8 mouse cellular contexts compared by ENCODE assay signal in genomic region chr4:55749949-55750600, GRCm38 (mm10).
A peak's percentile ranks its signal among the peaks of the same experiment; 100 is the strongest.
DNase-seq lines count a peak whose midpoint lies in the region; ATAC-seq and TF ChIP-seq lines count a peak whose summit lies in the region.
"Had no signal": no experiment of that assay in that cellular context is flagged by ENCODE, and none has a peak within 500 bp of the region (broad histone marks: within the 10 kb centered on the region; RNA-seq: fewer than 3 reads in every experiment).

No protein-coding gene starts in this region.

- H3K36me3 ChIP-seq in midbrain, embryonic 10.5 days, result no peaks in the 10 kb centered on the region
- no peaks in the 10 kb centered on the region for H3K36me3 ChIP-seq in midbrain, embryonic 15.5 days (replicated peaks)
- H3K36me3 ChIP-seq in heart, postnatal 0 days (replicated peaks; ENCODE audit: control insufficient read depth, insufficient read depth, low read length), result no peaks in the 10 kb centered on the region
- H3K36me3 ChIP-seq in kidney, postnatal 0 days (ENCODE audit: insufficient read depth, low read length), result no peaks in the 10 kb centered on the region
- H3K36me3 ChIP-seq: embryonic facial prominence, embryonic 15.5 days had no signal

- no peaks in the 10 kb centered on the region for H3K9me3 ChIP-seq in midbrain, embryonic 10.5 days (replicated peaks)
- no peaks in the 10 kb centered on the region for H3K9me3 ChIP-seq in midbrain, embryonic 15.5 days
- H3K9me3 ChIP-seq in heart, postnatal 0 days (replicated peaks; ENCODE audit: control insufficient read depth, low read length), result no peaks in the 10 kb centered on the region
- no peaks in the 10 kb centered on the region for H3K9me3 ChIP-seq in kidney, postnatal 0 days (replicated peaks; ENCODE audit: low read length)
- H3K9me3 ChIP-seq: embryonic facial prominence, embryonic 15.5 days had no signal

- H3K27me3 ChIP-seq in midbrain, embryonic 10.5 days (ENCODE audit: low read depth, poor library complexity, severe bottlenecking), result no peaks in the 10 kb centered on the region
- no peaks in the 10 kb centered on the region for H3K27me3 ChIP-seq in midbrain, embryonic 15.5 days (replicated peaks)
- H3K27me3 ChIP-seq in heart, postnatal 0 days (ENCODE audit: control insufficient read depth, insufficient read depth, low read length), result no peaks in the 10 kb centered on the region
- no peaks in the 10 kb centered on the region for H3K27me3 ChIP-seq in kidney, postnatal 0 days (ENCODE audit: insufficient read depth, low read length)
- H3K27me3 ChIP-seq: embryonic facial prominence, embryonic 15.5 days had no signal

- no peak for TF ChIP-seq CTCF in heart, postnatal 0 days (IDR thresholded peaks at IDR 0.05; ENCODE audit: low read depth)
- no peak for TF ChIP-seq CTCF in kidney, postnatal 0 days (IDR thresholded peaks at IDR 0.05; ENCODE audit: low read depth)

- peak; percentile 14 for DNase-seq in midbrain, embryonic 10.5 days (ENCODE audit: low spot score)
- peak; percentile 23 for DNase-seq in heart, postnatal 0 days (ENCODE audit: low spot score)
- peak; percentile 32 for DNase-seq in kidney, postnatal 0 days (ENCODE audit: low spot score)
- DNase-seq in urinary bladder, postnatal 14 days (ENCODE audit: low spot score), result peak; percentile 43
- DNase-seq in spleen, postnatal 10 days (ENCODE audit: low spot score in 2 of 2), result no peak

- TF ChIP-seq EP300 in heart, postnatal 0 days (IDR thresholded peaks at IDR 0.05; ENCODE audit: low read depth), result no peak

- no peak overlapping the region for H3K4me2 ChIP-seq in midbrain, embryonic 15.5 days
- H3K4me2 ChIP-seq in heart, postnatal 0 days (ENCODE audit: low read depth, low read length), result no peak overlapping the region
- H3K4me2 ChIP-seq in kidney, postnatal 0 days (ENCODE audit: low read length), result no peak overlapping the region
- H3K4me2 ChIP-seq: embryonic facial prominence, embryonic 15.5 days had no signal

- no peak overlapping the region for H3K9ac ChIP-seq in midbrain, embryonic 15.5 days
- H3K9ac ChIP-seq in heart, postnatal 0 days (replicated peaks; ENCODE audit: low read depth, low read length), result no peak overlapping the region
- no peak overlapping the region for H3K9ac ChIP-seq in kidney, postnatal 0 days (ENCODE audit: low read depth, low read length)
- H3K9ac ChIP-seq: embryonic facial prominence, embryonic 15.5 days had no signal

- H3K27ac ChIP-seq in midbrain, embryonic 10.5 days (replicated peaks), result peak overlapping the region; percentile 64
- H3K27ac ChIP-seq in midbrain, embryonic 15.5 days, result no peak overlapping the region
- no peak overlapping the region for H3K27ac ChIP-seq in heart, postnatal 0 days (ENCODE audit: low read depth)
- no peak overlapping the region for H3K27ac ChIP-seq in kidney, postnatal 0 days
- H3K27ac ChIP-seq: embryonic facial prominence, embryonic 15.5 days had no signal

- H3K4me3 ChIP-seq in midbrain, embryonic 10.5 days, result no peak overlapping the region
- H3K4me3 ChIP-seq in midbrain, embryonic 15.5 days, result no peak overlapping the region
- no peak overlapping the region for H3K4me3 ChIP-seq in heart, postnatal 0 days (ENCODE audit: low read depth, low read length)
- no peak overlapping the region for H3K4me3 ChIP-seq in kidney, postnatal 0 days (replicated peaks; ENCODE audit: low read depth, low read length)
- H3K4me3 ChIP-seq: embryonic facial prominence, embryonic 15.5 days had no signal

- peaks cover 6% of the 10 kb centered on the region; the same call in 1 of the 2 replicates for H3K4me1 ChIP-seq in midbrain, embryonic 10.5 days
- H3K4me1 ChIP-seq in midbrain, embryonic 15.5 days, result no peaks in the 10 kb centered on the region
- no peaks in the 10 kb centered on the region for H3K4me1 ChIP-seq in heart, postnatal 0 days (ENCODE audit: control insufficient read depth, insufficient read depth)
- H3K4me1 ChIP-seq in kidney, postnatal 0 days (replicated peaks; ENCODE audit: insufficient read depth, low read length), result no peaks in the 10 kb centered on the region

- WGBS in midbrain, embryonic 10.5 days, result 72% methylated on average over 20 of the region's 20 CpGs
- 57% methylated on average over 20 of the region's 20 CpGs for WGBS in midbrain, embryonic 15.5 days
- 55% methylated on average over 20 of the region's 20 CpGs for WGBS in heart, postnatal 0 days
- 50% methylated on average over 20 of the region's 20 CpGs for WGBS in kidney, postnatal 0 days

- no peak for ATAC-seq in midbrain, embryonic 15.5 days (replicated peaks)
- peak; percentile 53; the same call in 1 of the 2 replicates for ATAC-seq in heart, postnatal 0 days (ENCODE audit: insufficient read depth, low read depth)
- ATAC-seq in kidney, postnatal 0 days (replicated peaks; ENCODE audit: low FRiP score, low read depth), result peak; percentile 69; the same call in 1 of the 2 replicates
- ATAC-seq in erythroid progenitor cell, adult 5-6 weeks (replicated peaks; ENCODE audit: low FRiP score, poor library complexity, severe bottlenecking), result no peak

Comparison
In these comparisons a context has a peak if more than half of its experiments do, and no peak if none do; other contexts are left out.
1. DNase-seq: peak in midbrain, embryonic 10.5 days (single experiment), heart, postnatal 0 days (single experiment), kidney, postnatal 0 days (single experiment) and urinary bladder, postnatal 14 days (single experiment); none in spleen, postnatal 10 days (0 of 2).
2. ATAC-seq: peak in heart, postnatal 0 days (single experiment) and kidney, postnatal 0 days (single experiment); none in midbrain, embryonic 15.5 days (single experiment) and erythroid progenitor cell, adult 5-6 weeks (single experiment).